Mouse (Mus musculus) limb, embryonic 14.5 days (tissue): Measurements from ENCODE around the gene Znrf1. TPM values are rescaled to one million over a fixed set of nuclear protein-coding genes. Genes with fewer than 3 reads are reported as not detected.

ENCODE experiments used
- ATAC-seq: fragments of 200-750 bp; cut with Nextera tagmentation; 2 replicates; pipeline ENCODE4 v1.8.0; 2017; ENCODE audit warnings: low read depth, moderate number of reproducible peaks, moderate TSS enrichment; ENCODE audit not compliant: low FRiP score
- DNase-seq: peaks from one replicate; pipeline ENCODE4 v3.0.0-alpha.2; 2015; ENCODE audit warnings: low spot score
- H3K27ac ChIP-seq: fragments of 300-500 bp; sonication (generic); replicated peaks from 2 replicates; pipeline ENCODE4 v1.5.1; 2014; ENCODE audit warnings: low read depth, mild to moderate bottlenecking, low read length, moderate library complexity, mixed read lengths
- H3K27me3 ChIP-seq: fragments of 300-500 bp; sonication (generic); 2 replicates; pipeline ENCODE4 v1.6.1; 2014; ENCODE audit warnings: low read length, mixed read lengths; ENCODE audit not compliant: control insufficient read depth, insufficient read depth
- H3K36me3 ChIP-seq: fragments of 300-500 bp; sonication (generic); 2 replicates; pipeline ENCODE4 v1.6.1; 2014; ENCODE audit warnings: mild to moderate bottlenecking, low read length, moderate library complexity, mixed read lengths; ENCODE audit not compliant: control insufficient read depth, insufficient read depth
- H3K4me1 ChIP-seq: fragments of 300-500 bp; sonication (generic); 2 replicates; pipeline ENCODE4 v1.6.1; 2014; ENCODE audit warnings: antibody characterized with exemption, low read length, mixed read lengths; ENCODE audit not compliant: control insufficient read depth, insufficient read depth
- H3K4me2 ChIP-seq: fragments of 300-500 bp; sonication (generic); replicated peaks from 2 replicates; pipeline ENCODE4 v1.6.1; 2014; ENCODE audit warnings: low read depth, mild to moderate bottlenecking, low read length, moderate library complexity; ENCODE audit not compliant: severe bottlenecking
- H3K4me3 ChIP-seq: fragments of 300-500 bp; sonication (generic); replicated peaks from 2 replicates; pipeline ENCODE4 v1.5.1; 2014; ENCODE audit warnings: low read length
- H3K9ac ChIP-seq: fragments of 300-500 bp; sonication (generic); 2 replicates; pipeline ENCODE4 v1.6.1; 2014; ENCODE audit warnings: mild to moderate bottlenecking, low read depth, low read length, moderate library complexity; ENCODE audit not compliant: severe bottlenecking
- H3K9me3 ChIP-seq: fragments of 300-500 bp; sonication (generic); 2 replicates; pipeline ENCODE4 v1.6.1; 2016; ENCODE audit warnings: low read length; ENCODE audit not compliant: control insufficient read depth
- POLR2A ChIP-seq: fragments of 200-500 bp; IDR thresholded peaks from 2 replicates; pipeline ENCODE4 v1.8.0; 2012; ENCODE audit warnings: inconsistent platforms, mild to moderate bottlenecking, moderate library complexity, borderline replicate concordance; ENCODE audit not compliant: insufficient read depth, insufficient read length; ENCODE audit errors: extremely low read depth
- whole genome bisulfite sequencing: fragments of 180-500 bp; shearing (Covaris S2); extraction: QIAGEN DNeasy Blood & Tissue Kit; methylation state at CpG from one replicate; pipeline ENCODE4 v1.1.7; 2014; 5-methylcytosine and 5-hydroxymethylcytosine counted together
- polyA plus RNA-seq, 2 experiments: library from polyadenylated mRNA; depleted of rRNA in 1 of 2; stranded (reverse) in 1 of 2; unstranded in 1 of 2; fragments of >200 nt; fragmentation: Nextera tagmentation in 1 of 2; extraction: Ambion mirVana in 1 of 2; gene quantifications; 2 replicates each; pipeline versions ENCODE4 v1.2.1 to v1.2.3; 2012 to 2014

Gene Znrf1
- polyA plus RNA-seq, 2 experiments, result 42.4 to 133 TPM

DNA sequence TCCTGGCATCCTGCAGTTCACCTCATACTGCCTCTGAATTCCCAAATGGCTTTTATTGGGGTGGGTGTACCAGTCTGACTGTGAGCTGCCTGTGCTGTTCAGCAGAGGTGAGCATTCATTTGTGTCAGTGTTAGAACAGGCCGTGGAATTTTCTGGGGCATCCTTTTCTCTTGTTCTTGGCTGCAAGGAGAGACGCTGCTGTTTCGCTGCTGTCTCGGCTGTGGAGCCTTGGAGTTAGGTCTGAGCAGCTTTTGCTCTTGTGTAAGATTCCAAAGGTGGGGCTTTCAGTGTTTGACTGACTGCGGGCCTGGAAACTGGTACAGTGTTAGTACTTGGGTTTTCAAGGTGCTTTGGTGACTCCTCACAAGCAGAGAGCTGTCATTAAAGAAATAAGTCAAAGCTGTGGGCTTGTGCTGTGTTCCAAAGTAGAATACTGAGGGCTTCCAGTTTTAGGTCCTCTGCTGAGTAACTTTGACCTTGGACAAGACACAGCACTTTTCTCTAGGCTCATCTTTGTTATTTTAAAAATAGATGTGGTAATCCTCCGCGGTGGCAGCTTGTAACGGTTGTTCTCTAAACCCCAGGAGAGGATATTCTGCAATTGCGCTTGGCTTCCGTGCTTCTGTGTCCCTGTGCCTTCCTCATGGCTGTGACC lies 3.7 kb downstream of the Znrf1 start:
- Histone ChIP-seq H3K27me3 (no peaks in the 10 kb centered on the region), H3K9me3 (no peaks in the 10 kb centered on the region), H3K4me3 (peak overlapping the region; percentile 93; the same call in 1 of the 2 replicates), H3K4me2 (peak overlapping the region; percentile 30; the same call in 1 of the 2 replicates), H3K27ac (no peak overlapping the region), H3K36me3 (no peaks in the 10 kb centered on the region), H3K9ac (0 out of 2 replicates have a peak overlapping the region, but pooled peaks have one; percentile 6), H3K4me1 (peaks cover 28% of the 10 kb centered on the region)
- 71% methylated on average over 10 of the region's 10 CpGs for WGBS
- ATAC-seq, result no peak
- no peak for DNase-seq
- no peak for TF ChIP-seq POLR2A

GRCm38 (mm10) chr8:111543712-111544380 lies 7.9 kb downstream of the Znrf1 start:
- no peak for DNase-seq

DNA sequence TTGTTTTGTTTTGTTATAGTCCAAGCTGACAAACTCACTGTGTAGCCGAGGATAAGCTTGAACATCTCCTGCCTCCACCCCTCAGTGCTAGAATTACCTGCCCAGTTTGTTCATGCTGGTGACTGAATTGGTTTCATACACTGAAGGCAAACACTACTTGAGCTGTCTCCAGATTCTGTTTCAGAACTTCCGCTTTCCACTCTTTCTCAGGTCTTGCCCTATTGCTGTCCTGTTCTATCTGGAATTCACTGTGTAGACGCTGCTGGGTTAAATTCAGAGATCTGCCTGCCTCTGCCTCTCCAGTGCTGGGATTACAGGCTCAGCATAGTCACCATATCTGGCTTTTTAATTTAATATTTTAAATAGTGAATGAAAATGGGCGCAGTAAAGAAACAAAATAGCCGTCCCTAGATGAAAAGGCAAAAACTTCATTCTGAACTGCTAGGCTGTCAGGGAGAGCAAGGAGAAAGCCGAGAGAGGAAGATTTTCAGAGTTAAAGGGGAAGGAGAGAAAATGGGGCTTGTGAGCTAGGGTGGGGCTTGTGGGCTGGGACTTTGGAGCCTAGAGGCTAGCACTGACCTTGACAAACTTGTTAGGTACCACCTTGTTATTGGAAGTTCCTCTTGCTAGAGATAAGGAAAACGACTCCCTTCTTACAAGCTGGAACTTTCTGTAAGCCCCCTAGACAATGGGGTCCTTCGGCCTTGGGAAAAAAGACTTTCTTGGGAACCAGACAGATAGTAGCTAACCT lies 9.7 kb downstream of the Znrf1 start:
- H3K9me3 ChIP-seq, result no peaks in the 10 kb centered on the region
- 87% methylated on average over 8 of the region's 8 CpGs for WGBS
- no peak overlapping the region for H3K4me3 ChIP-seq
- H3K4me1 ChIP-seq, result peaks cover 6% of the 10 kb centered on the region; the same call in 1 of the 2 replicates
- H3K27me3 ChIP-seq, result no peaks in the 10 kb centered on the region
- H3K27ac ChIP-seq, result no peak overlapping the region
- DNase-seq (no peak), ATAC-seq (no peak)
- no peak overlapping the region for H3K4me2 ChIP-seq
- no peak for TF ChIP-seq POLR2A
- no peak overlapping the region for H3K9ac ChIP-seq
- H3K36me3 ChIP-seq, result no peaks in the 10 kb centered on the region

More at GRCm38 (mm10) chr8:111543712-111544380, 7.9 kb downstream of the Znrf1 start:
- H3K9ac ChIP-seq, result no peak overlapping the region
- peaks cover 16% of the 10 kb centered on the region for H3K4me1 ChIP-seq
- 92% methylated on average over 9 of the region's 9 CpGs for WGBS
- no peaks in the 10 kb centered on the region for H3K27me3 ChIP-seq
- no peak overlapping the region for H3K4me2 ChIP-seq
- no peaks in the 10 kb centered on the region for H3K36me3 ChIP-seq
- no peak for TF ChIP-seq POLR2A
- H3K27ac ChIP-seq, result no peak overlapping the region
- no peak for ATAC-seq
- H3K9me3 ChIP-seq, result no peaks in the 10 kb centered on the region
- no peak overlapping the region for H3K4me3 ChIP-seq

DNA sequence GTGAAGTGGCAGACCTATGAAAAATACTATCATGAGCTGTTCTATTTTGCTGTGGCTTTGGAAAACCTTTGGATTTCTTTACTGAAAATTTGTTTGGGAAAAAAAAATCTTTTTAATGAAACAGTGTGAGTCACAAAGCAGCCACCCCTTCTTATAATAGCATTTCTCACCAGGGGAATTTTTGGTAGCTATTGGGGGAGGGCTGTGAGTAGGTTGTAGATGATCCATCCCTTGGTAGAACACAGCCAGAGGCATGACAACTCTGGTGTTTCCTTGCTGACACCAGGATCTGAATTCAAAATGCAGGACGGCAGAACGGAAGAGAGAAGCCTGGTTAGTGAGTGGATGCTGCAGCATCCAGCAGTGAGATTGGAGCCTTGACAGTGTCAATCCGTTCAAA lies 11.2 kb downstream of the Znrf1 start:
- no peak overlapping the region for H3K4me3 ChIP-seq
- H3K4me1 ChIP-seq, result peaks cover 9% of the 10 kb centered on the region; the same call in 1 of the 2 replicates
- no peaks in the 10 kb centered on the region for H3K36me3 ChIP-seq
- H3K9me3 ChIP-seq, result no peaks in the 10 kb centered on the region
- ATAC-seq, result no peak
- H3K9ac ChIP-seq, result no peak overlapping the region
- 90% methylated on average over 3 of the region's 3 CpGs for WGBS
- no peak for DNase-seq
- no peak for TF ChIP-seq POLR2A
- H3K27me3 ChIP-seq, result no peaks in the 10 kb centered on the region
- H3K4me2 ChIP-seq, result no peak overlapping the region
- H3K27ac ChIP-seq, result no peak overlapping the region

DNA sequence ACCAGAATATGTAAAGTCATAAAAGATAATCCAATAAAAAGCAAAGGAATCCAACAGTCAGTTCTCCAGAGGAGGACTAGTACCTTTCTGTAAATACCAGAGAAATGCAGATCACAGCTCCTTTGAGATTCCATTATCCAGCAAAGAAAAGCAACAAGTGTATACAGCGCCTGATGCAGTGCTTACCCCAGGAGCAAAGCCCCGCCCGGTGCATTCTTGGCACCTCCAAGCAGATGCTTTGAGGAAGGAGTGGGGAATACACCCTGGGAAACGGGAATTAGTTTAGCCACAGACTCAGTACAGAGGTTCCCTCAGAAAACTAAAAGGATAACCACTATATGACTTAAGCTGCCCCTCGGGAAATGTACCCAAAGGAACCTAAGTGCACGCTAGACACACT lies 12.3 kb downstream of the Znrf1 start:
- ATAC-seq (no peak), DNase-seq (no peak)
- H3K27me3 ChIP-seq, result no peaks in the 10 kb centered on the region
- TF ChIP-seq POLR2A, result no peak
- H3K36me3 ChIP-seq, result no peaks in the 10 kb centered on the region
- H3K9me3 ChIP-seq, result no peaks in the 10 kb centered on the region
- H3K4me1 ChIP-seq, result peaks cover 9% of the 10 kb centered on the region; the same call in 1 of the 2 replicates
- WGBS, result 85% methylated on average over 6 of the region's 6 CpGs
- no peak overlapping the region for H3K4me3 ChIP-seq
- H3K4me2 ChIP-seq, result no peak overlapping the region
- no peak overlapping the region for H3K27ac ChIP-seq
- no peak overlapping the region for H3K9ac ChIP-seq
